Mouse (Mus musculus) heart, embryonic 14.5 days (tissue): Measurements from ENCODE around the gene 6430628N08Rik. TPM values are rescaled to one million over a fixed set of nuclear protein-coding genes. Genes with fewer than 3 reads are reported as not detected.

Experiments used
- ATAC-seq: fragments of 200-750 bp; cut with Nextera tagmentation; 2 replicates; pipeline ENCODE4 v1.8.0; 2017; ENCODE audit warnings: low read depth, moderate TSS enrichment; ENCODE audit not compliant: insufficient number of reproducible peaks, insufficient read depth, low FRiP score
- H3K27ac ChIP-seq, 2 experiments: fragments of 200-500 bp in 1 of 2; fragments of 300-500 bp in 1 of 2; sonication (generic) in 1 of 2; replicated peaks in 1 of 2; 2 replicates each; pipeline ENCODE4 v1.5.1; 2012 to 2014; ENCODE audit warnings: low read depth in 2 of 2, low read length in 2 of 2, control low read depth in 1 of 2, mild to moderate bottlenecking in 1 of 2, mixed read lengths in 1 of 2; ENCODE audit not compliant: control insufficient read depth in 1 of 2, insufficient read depth in 1 of 2
- H3K27me3 ChIP-seq: fragments of 300-500 bp; sonication (generic); 2 replicates; pipeline ENCODE4 v1.6.1; 2014; ENCODE audit warnings: mild to moderate bottlenecking, low read length, control low read depth; ENCODE audit not compliant: control insufficient read depth, insufficient read depth
- H3K36me3 ChIP-seq: fragments of 300-500 bp; sonication (generic); 2 replicates; pipeline ENCODE4 v1.6.1; 2014; ENCODE audit warnings: mild to moderate bottlenecking, control low read depth, low read length, mixed read lengths; ENCODE audit not compliant: control insufficient read depth, insufficient read depth
- H3K4me1 ChIP-seq, 2 experiments: fragments of 200-500 bp in 1 of 2; fragments of 300-500 bp in 1 of 2; sonication (generic) in 1 of 2; 2 replicates each; pipeline ENCODE4 v1.6.1; 2012 to 2014; ENCODE audit warnings: low read length in 2 of 2, control low read depth in 1 of 2, mixed read lengths in 1 of 2; ENCODE audit not compliant: control insufficient read depth in 2 of 2, insufficient read depth in 2 of 2
- H3K4me2 ChIP-seq: fragments of 300-500 bp; sonication (generic); 2 replicates; pipeline ENCODE4 v1.6.1; 2014; ENCODE audit warnings: mild to moderate bottlenecking, low read length
- H3K4me3 ChIP-seq, 2 experiments: fragments of 200-500 bp in 1 of 2; fragments of 300-500 bp in 1 of 2; sonication (generic) in 1 of 2; 2 replicates each; pipeline ENCODE4 v1.5.1; 2012 to 2014; ENCODE audit warnings: low read length in 2 of 2, mild to moderate bottlenecking in 2 of 2, control low read depth in 1 of 2, low read depth in 1 of 2, moderate library complexity in 1 of 2; ENCODE audit not compliant: control insufficient read depth in 1 of 2, insufficient read depth in 1 of 2
- H3K9ac ChIP-seq: fragments of 300-500 bp; sonication (generic); 2 replicates; pipeline ENCODE4 v1.6.1; 2014; ENCODE audit warnings: mild to moderate bottlenecking, low read length
- H3K9me3 ChIP-seq: fragments of 300-500 bp; sonication (generic); 2 replicates; pipeline ENCODE4 v1.6.1; 2016; ENCODE audit warnings: low read length, control low read depth; ENCODE audit not compliant: control insufficient read depth
- WGBS: fragments of 180-500 bp; shearing (Covaris S2); extraction: QIAGEN DNeasy Blood & Tissue Kit; methylation state at CpG from one replicate; pipeline ENCODE4 v1.1.7; 2014; 5-methylcytosine and 5-hydroxymethylcytosine counted together
- polyA plus RNA-seq: library from polyadenylated mRNA; unstranded; fragments of >200 nt; fragmentation: Nextera tagmentation; extraction: Ambion mirVana; gene quantifications from 2 replicates; pipeline ENCODE4 v1.2.1, GENCODE M21; 2014

The 6430628N08Rik gene
- polyA plus RNA-seq = not detected in 2 replicates

- Histone ChIP-seq H3K27ac (no peak within 1 kb of the TSS), H3K36me3 (no peaks in the 10 kb centered on the region), H3K9me3 (no peaks in the 10 kb centered on the region), H3K27me3 (peaks cover 64% of the 10 kb centered on the region), H3K4me1 (peaks cover 4 to 7% of the 10 kb centered on the region in 2 experiments; a peak in 2 of 4 replicates), H3K4me3 (peak within 1 kb of the TSS; percentile 24 to 29), H3K9ac (no peak within 1 kb of the TSS), H3K4me2 (peak within 1 kb of the TSS; percentile 60)
- WGBS = under 1% methylated on average over 30 of the region's 31 CpGs
- ATAC-seq = no peak
These were observed at the start of gene 6430628N08Rik for GRCm38 (mm10) chr4:115890553-115890952. TSS of gene 6430628N08Rik (plus strand) at chr4:115890665.

GRCm38 (mm10) chr4:115840842-115841241 is 49.6 kb upstream of the 6430628N08Rik start:
- Histone ChIP-seq H3K9me3 (no peaks in the 10 kb centered on the region), H3K4me1 (peaks cover 0 to 6% of the 10 kb centered on the region in 2 experiments; a peak in 3 of 4 replicates), H3K27me3 (no peaks in the 10 kb centered on the region), H3K4me3 (no peak overlapping the region), H3K36me3 (peaks cover 1% of the 10 kb centered on the region), H3K27ac (no peak overlapping the region), H3K9ac (no peak overlapping the region), H3K4me2 (no peak overlapping the region)
- WGBS = 89% methylated on average over 4 of the region's 4 CpGs
- ATAC-seq = no peak

- H3K27ac ChIP-seq = no peak overlapping the region
- H3K36me3 ChIP-seq = 0 out of 2 replicates have a peak, but pooled peaks cover 11% of the 10 kb centered on the region
- no peaks in the 10 kb centered on the region for H3K27me3 ChIP-seq
- H3K4me1 ChIP-seq = peaks cover 18 to 29% of the 10 kb centered on the region in 2 experiments
- no peak overlapping the region for H3K4me3 ChIP-seq
- ATAC-seq = no peak
- H3K4me2 ChIP-seq = no peak overlapping the region
- 39% methylated on average over 2 of the region's 2 CpGs for WGBS
- H3K9ac ChIP-seq = no peak overlapping the region
- no peaks in the 10 kb centered on the region for H3K9me3 ChIP-seq
These were observed 43.8 kb upstream of the 6430628N08Rik start for GRCm38 (mm10) chr4:115846656-115847055.

GRCm38 (mm10) chr4:115847377-115847776 is 43.1 kb upstream of the 6430628N08Rik start:
- Histone ChIP-seq H3K4me3 (no peak overlapping the region), H3K27ac (no peak overlapping the region), H3K9me3 (no peaks in the 10 kb centered on the region), H3K4me2 (no peak overlapping the region), H3K9ac (no peak overlapping the region), H3K27me3 (no peaks in the 10 kb centered on the region), H3K4me1 (peaks cover 21 to 29% of the 10 kb centered on the region in 2 experiments), H3K36me3 (0 out of 2 replicates have a peak, but pooled peaks cover 11% of the 10 kb centered on the region)
- no peak for ATAC-seq
- 41% methylated on average over 5 of the region's 5 CpGs for WGBS

GRCm38 (mm10) chr4:115848083-115848482 is 42.4 kb upstream of the 6430628N08Rik start:
- WGBS = 56% methylated on average over 1 of the region's 1 CpGs
- no peak for ATAC-seq
- no peak overlapping the region for H3K27ac ChIP-seq
- H3K4me1 ChIP-seq = peaks cover 21 to 29% of the 10 kb centered on the region in 2 experiments
- H3K36me3 ChIP-seq = 0 out of 2 replicates have a peak, but pooled peaks cover 11% of the 10 kb centered on the region
- H3K9ac ChIP-seq = no peak overlapping the region
- H3K9me3 ChIP-seq = no peaks in the 10 kb centered on the region
- H3K4me2 ChIP-seq = no peak overlapping the region
- no peak overlapping the region for H3K4me3 ChIP-seq
- H3K27me3 ChIP-seq = no peaks in the 10 kb centered on the region

GRCm38 (mm10) chr4:115848990-115849677 is 41.3 kb upstream of the 6430628N08Rik start:
- Histone ChIP-seq H3K4me1 (peaks cover 21 to 29% of the 10 kb centered on the region in 2 experiments), H3K27me3 (no peaks in the 10 kb centered on the region), H3K9ac (peak overlapping the region; percentile 17; the same call in 1 of the 2 replicates), H3K36me3 (0 out of 2 replicates have a peak, but pooled peaks cover 11% of the 10 kb centered on the region), H3K9me3 (no peaks in the 10 kb centered on the region), H3K27ac (0 out of 4 replicates have a peak overlapping the region, but pooled peaks of 1 of the 2 experiments have one; percentile 10), H3K4me2 (no peak overlapping the region), H3K4me3 (no peak overlapping the region)
- ATAC-seq = peak; percentile 76; the same call in 1 of the 2 replicates
- WGBS = 28% methylated on average over 8 of the region's 8 CpGs

- no peak for ATAC-seq
- H3K27ac ChIP-seq = no peak overlapping the region
- 73% methylated on average over 2 of the region's 2 CpGs for WGBS
These were observed 40.4 kb upstream of the 6430628N08Rik start for GRCm38 (mm10) chr4:115850111-115850510.

More at GRCm38 (mm10) chr4:115850111-115850510, 40.4 kb upstream of the 6430628N08Rik start:
- peaks cover 21 to 29% of the 10 kb centered on the region in 2 experiments for H3K4me1 ChIP-seq
- H3K9ac ChIP-seq = no peak overlapping the region
- no peaks in the 10 kb centered on the region for H3K9me3 ChIP-seq
- H3K27me3 ChIP-seq = no peaks in the 10 kb centered on the region
- H3K4me2 ChIP-seq = no peak overlapping the region
- H3K36me3 ChIP-seq = 0 out of 2 replicates have a peak, but pooled peaks cover 11% of the 10 kb centered on the region
- H3K4me3 ChIP-seq = no peak overlapping the region
